In the genomic region with DNA sequence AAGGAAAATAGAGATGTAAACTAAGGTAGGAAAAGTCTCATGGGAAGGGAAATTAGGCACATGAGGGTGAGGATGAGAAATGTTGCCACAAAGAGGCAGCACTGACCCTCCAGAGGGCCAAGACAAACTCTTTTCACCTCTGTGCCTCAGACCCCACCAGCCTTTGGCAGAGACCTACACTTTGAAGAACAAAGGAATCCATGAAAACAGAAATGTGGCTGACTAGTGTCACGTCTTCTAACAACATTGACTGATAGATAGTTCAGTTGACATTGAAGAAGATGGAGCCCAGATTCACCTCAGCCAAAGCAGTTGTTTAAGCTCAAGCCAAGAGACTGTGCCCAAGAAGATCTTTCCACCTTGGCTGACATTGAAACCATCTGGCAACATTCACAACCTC, we compare ENCODE assay signal across 26 mouse cellular contexts.
"Had no signal": no experiment of that assay in that cellular context is flagged by ENCODE, and none has a peak within 500 bp of the region (broad histone marks: within the 10 kb centered on the region; RNA-seq: fewer than 3 reads in every experiment).

No protein-coding gene starts in this region.

- H3K36me3 ChIP-seq: hindbrain, embryonic 10.5 days; hindbrain, embryonic 12.5 days; intestine, embryonic 15.5 days; limb, embryonic 10.5 days; limb, embryonic 12.5 days; liver, embryonic 13.5 days; liver, embryonic 15.5 days had no signal

- H3K27me3 ChIP-seq: hindbrain, embryonic 12.5 days; intestine, embryonic 15.5 days; limb, embryonic 12.5 days; liver, embryonic 13.5 days; liver, embryonic 15.5 days had no signal

- ATAC-seq: forebrain, embryonic 16.5 days; hindbrain, embryonic 16.5 days; inflammation-experienced regulatory T-cells, adult 6 months; intestine, embryonic 15.5 days; intestine, postnatal 0 days; liver, postnatal 0 days had no signal

- H3K4me2 ChIP-seq: hindbrain, embryonic 12.5 days; hindbrain, embryonic 14.5 days; intestine, embryonic 15.5 days; limb, embryonic 12.5 days; liver, embryonic 11.5 days; liver, embryonic 13.5 days; liver, embryonic 15.5 days had no signal

- H3K4me1 ChIP-seq: hindbrain, embryonic 10.5 days; hindbrain, embryonic 12.5 days; intestine, embryonic 15.5 days; liver, embryonic 13.5 days; liver, embryonic 15.5 days had no signal

- DNase-seq: gastrocnemius, adult 2 months; gastrocnemius, postnatal 10 days; gastrocnemius, postnatal 25 days; heart, postnatal 10 days; kidney, adult 18-20 months; kidney, adult 8-10 months; kidney, postnatal 10 days; kidney, postnatal 25 days; kidney, postnatal 4 days; liver; liver, embryonic 13.5 days; liver, postnatal 0 days had no signal

- H3K9ac ChIP-seq: hindbrain, embryonic 12.5 days; hindbrain, embryonic 14.5 days; intestine, embryonic 15.5 days; limb, embryonic 12.5 days; liver, embryonic 13.5 days; liver, embryonic 15.5 days; liver, postnatal 0 days had no signal

- H3K9me3 ChIP-seq: hindbrain, embryonic 10.5 days; hindbrain, embryonic 12.5 days; intestine, embryonic 15.5 days; limb, embryonic 10.5 days; limb, embryonic 12.5 days; liver, embryonic 13.5 days; liver, embryonic 15.5 days had no signal

- H3K27ac ChIP-seq: gastrocnemius, adult 2 months; hindbrain, embryonic 10.5 days; hindbrain, embryonic 12.5 days; hindbrain, embryonic 14.5 days; intestine, embryonic 15.5 days; layer of hippocampus, adult 2 months; left cerebral cortex, adult 2 months; limb, embryonic 10.5 days; limb, embryonic 12.5 days; liver, embryonic 13.5 days; liver, embryonic 15.5 days had no signal

- H3K4me3 ChIP-seq: gastrocnemius, adult 2 months; hindbrain, embryonic 10.5 days; hindbrain, embryonic 12.5 days; intestine, embryonic 15.5 days; layer of hippocampus, adult 2 months; left cerebral cortex, adult 2 months; limb, embryonic 10.5 days; limb, embryonic 12.5 days; liver, embryonic 13.5 days; liver, embryonic 15.5 days had no signal
